Mouse (Mus musculus): ENCODE measurements at regions not wholly inside any gene's neighbourhood (a gene's known extent, or its start where the extent isn't known, plus 50 kb on each side); places are given as distances from the start of the nearest gene placed in this dataset.

- WGBS, result 88% methylated on average over 1 of the region's 1 CpGs
- H3K9ac ChIP-seq (ENCODE audit: low read depth, low read length), result no peak overlapping the region
- no peak overlapping the region for H3K27ac ChIP-seq (ENCODE audit: low read depth, low read length)
- H3K27me3 ChIP-seq (ENCODE audit: control insufficient read depth, insufficient read depth, low read length), result no peaks in the 10 kb centered on the region
- H3K36me3 ChIP-seq (ENCODE audit: control insufficient read depth, insufficient read depth, low read length), result no peaks in the 10 kb centered on the region
- H3K4me3 ChIP-seq (ENCODE audit: low read depth, low read length), result no peak overlapping the region
- DNase-seq (ENCODE audit: low spot score) (no peak), ATAC-seq (ENCODE audit: low FRiP score) (no peak)
- no peaks in the 10 kb centered on the region for H3K4me1 ChIP-seq (replicated peaks; ENCODE audit: control insufficient read depth, insufficient read depth, low read length)
- H3K4me2 ChIP-seq (replicated peaks; ENCODE audit: low read depth, low read length), result no peak overlapping the region
- no peaks in the 10 kb centered on the region for H3K9me3 ChIP-seq (ENCODE audit: control insufficient read depth, low read length)
These were observed 1732.6 kb upstream of the Gm6569 start for GRCm38 (mm10) chr15:72101730-72102129.

GRCm38 (mm10) chr15:72105830-72106413 lies 1728.4 kb upstream of the Gm6569 start:
- DNase-seq (ENCODE audit: low spot score) (peak; percentile 11), ATAC-seq (ENCODE audit: low FRiP score) (peak; percentile 74)
- 61% methylated on average over 4 of the region's 4 CpGs for WGBS
- H3K27me3 ChIP-seq (ENCODE audit: control insufficient read depth, insufficient read depth, low read length), result no peaks in the 10 kb centered on the region
- no peak overlapping the region for H3K4me2 ChIP-seq (replicated peaks; ENCODE audit: low read depth, low read length)
- H3K9me3 ChIP-seq (ENCODE audit: control insufficient read depth, low read length), result no peaks in the 10 kb centered on the region
- no peak overlapping the region for H3K9ac ChIP-seq (ENCODE audit: low read depth, low read length)
- no peak overlapping the region for H3K4me3 ChIP-seq (ENCODE audit: low read depth, low read length)
- H3K36me3 ChIP-seq (ENCODE audit: control insufficient read depth, insufficient read depth, low read length), result no peaks in the 10 kb centered on the region
- no peaks in the 10 kb centered on the region for H3K4me1 ChIP-seq (replicated peaks; ENCODE audit: control insufficient read depth, insufficient read depth, low read length)
- H3K27ac ChIP-seq (ENCODE audit: low read depth, low read length), result no peak overlapping the region

- no peak for ATAC-seq (ENCODE audit: low FRiP score)
- Histone ChIP-seq H3K4me2 (replicated peaks; ENCODE audit: low read depth, low read length) (no peak overlapping the region), H3K4me3 (ENCODE audit: low read depth, low read length) (no peak overlapping the region), H3K4me1 (replicated peaks; ENCODE audit: control insufficient read depth, insufficient read depth, low read length) (no peaks in the 10 kb centered on the region), H3K9ac (ENCODE audit: low read depth, low read length) (no peak overlapping the region), H3K36me3 (ENCODE audit: control insufficient read depth, insufficient read depth, low read length) (no peaks in the 10 kb centered on the region), H3K9me3 (ENCODE audit: control insufficient read depth, low read length) (no peaks in the 10 kb centered on the region), H3K27ac (ENCODE audit: low read depth, low read length) (no peak overlapping the region), H3K27me3 (ENCODE audit: control insufficient read depth, insufficient read depth, low read length) (no peaks in the 10 kb centered on the region)
- 92% methylated on average over 1 of the region's 1 CpGs for WGBS
- DNase-seq (ENCODE audit: low spot score), result no peak
These were observed 1723.8 kb upstream of the Gm6569 start for GRCm38 (mm10) chr15:72110520-72110919.

- no peak overlapping the region for H3K9ac ChIP-seq (ENCODE audit: low read depth, low read length)
- H3K4me3 ChIP-seq (ENCODE audit: low read depth, low read length), result no peak overlapping the region
- WGBS, result 88% methylated on average over 4 of the region's 4 CpGs
- H3K9me3 ChIP-seq (ENCODE audit: control insufficient read depth, low read length), result no peaks in the 10 kb centered on the region
- DNase-seq (ENCODE audit: low spot score) (no peak), ATAC-seq (ENCODE audit: low FRiP score) (no peak)
- no peaks in the 10 kb centered on the region for H3K4me1 ChIP-seq (replicated peaks; ENCODE audit: control insufficient read depth, insufficient read depth, low read length)
- H3K27me3 ChIP-seq (ENCODE audit: control insufficient read depth, insufficient read depth, low read length), result no peaks in the 10 kb centered on the region
- H3K4me2 ChIP-seq (replicated peaks; ENCODE audit: low read depth, low read length), result no peak overlapping the region
- H3K27ac ChIP-seq (ENCODE audit: low read depth, low read length), result no peak overlapping the region
- H3K36me3 ChIP-seq (ENCODE audit: control insufficient read depth, insufficient read depth, low read length), result no peaks in the 10 kb centered on the region
These were observed 1717.6 kb upstream of the Gm6569 start for GRCm38 (mm10) chr15:72116772-72117171.

GRCm38 (mm10) chr15:72134226-72134625 lies 1700.1 kb upstream of the Gm6569 start:
- Histone ChIP-seq H3K9ac (ENCODE audit: low read depth, low read length) (no peak overlapping the region), H3K36me3 (ENCODE audit: control insufficient read depth, insufficient read depth, low read length) (no peaks in the 10 kb centered on the region), H3K9me3 (ENCODE audit: control insufficient read depth, low read length) (no peaks in the 10 kb centered on the region), H3K27me3 (ENCODE audit: control insufficient read depth, insufficient read depth, low read length) (no peaks in the 10 kb centered on the region), H3K4me3 (ENCODE audit: low read depth, low read length) (no peak overlapping the region), H3K4me2 (replicated peaks; ENCODE audit: low read depth, low read length) (no peak overlapping the region), H3K4me1 (replicated peaks; ENCODE audit: control insufficient read depth, insufficient read depth, low read length) (no peaks in the 10 kb centered on the region), H3K27ac (ENCODE audit: low read depth, low read length) (no peak overlapping the region)
- no peak for DNase-seq (ENCODE audit: low spot score)
- 85% methylated on average over 8 of the region's 8 CpGs for WGBS
- no peak for ATAC-seq (ENCODE audit: low FRiP score)

- Histone ChIP-seq H3K27me3 (ENCODE audit: control insufficient read depth, insufficient read depth, low read length) (no peaks in the 10 kb centered on the region), H3K9me3 (ENCODE audit: control insufficient read depth, low read length) (no peaks in the 10 kb centered on the region), H3K9ac (ENCODE audit: low read depth, low read length) (no peak overlapping the region), H3K4me2 (replicated peaks; ENCODE audit: low read depth, low read length) (no peak overlapping the region), H3K36me3 (ENCODE audit: control insufficient read depth, insufficient read depth, low read length) (no peaks in the 10 kb centered on the region), H3K4me1 (replicated peaks; ENCODE audit: control insufficient read depth, insufficient read depth, low read length) (no peaks in the 10 kb centered on the region), H3K27ac (ENCODE audit: low read depth, low read length) (no peak overlapping the region), H3K4me3 (ENCODE audit: low read depth, low read length) (no peak overlapping the region)
- 86% methylated on average over 4 of the region's 4 CpGs for WGBS
- DNase-seq (ENCODE audit: low spot score) (no peak), ATAC-seq (ENCODE audit: low FRiP score) (no peak)
These were observed 1698.3 kb upstream of the Gm6569 start for GRCm38 (mm10) chr15:72135992-72136617.

GRCm38 (mm10) chr15:72140122-72140521 lies 1694.2 kb upstream of the Gm6569 start:
- WGBS, result 89% methylated on average over 2 of the region's 2 CpGs
- H3K4me2 ChIP-seq (replicated peaks; ENCODE audit: low read depth, low read length), result no peak overlapping the region
- no peak for DNase-seq (ENCODE audit: low spot score)
- H3K9ac ChIP-seq (ENCODE audit: low read depth, low read length), result no peak overlapping the region
- H3K9me3 ChIP-seq (ENCODE audit: control insufficient read depth, low read length), result no peaks in the 10 kb centered on the region
- no peaks in the 10 kb centered on the region for H3K4me1 ChIP-seq (replicated peaks; ENCODE audit: control insufficient read depth, insufficient read depth, low read length)
- no peak for ATAC-seq (ENCODE audit: low FRiP score)
- no peaks in the 10 kb centered on the region for H3K36me3 ChIP-seq (ENCODE audit: control insufficient read depth, insufficient read depth, low read length)
- H3K4me3 ChIP-seq (ENCODE audit: low read depth, low read length), result no peak overlapping the region
- no peaks in the 10 kb centered on the region for H3K27me3 ChIP-seq (ENCODE audit: control insufficient read depth, insufficient read depth, low read length)
- no peak overlapping the region for H3K27ac ChIP-seq (ENCODE audit: low read depth, low read length)

- Histone ChIP-seq H3K4me3 (ENCODE audit: low read depth, low read length) (no peak overlapping the region), H3K4me2 (replicated peaks; ENCODE audit: low read depth, low read length) (no peak overlapping the region), H3K27me3 (ENCODE audit: control insufficient read depth, insufficient read depth, low read length) (no peaks in the 10 kb centered on the region), H3K4me1 (replicated peaks; ENCODE audit: control insufficient read depth, insufficient read depth, low read length) (no peaks in the 10 kb centered on the region), H3K9ac (ENCODE audit: low read depth, low read length) (no peak overlapping the region), H3K36me3 (ENCODE audit: control insufficient read depth, insufficient read depth, low read length) (no peaks in the 10 kb centered on the region), H3K9me3 (ENCODE audit: control insufficient read depth, low read length) (no peaks in the 10 kb centered on the region), H3K27ac (ENCODE audit: low read depth, low read length) (no peak overlapping the region)
- ATAC-seq (ENCODE audit: low FRiP score) (no peak), DNase-seq (ENCODE audit: low spot score) (no peak)
- 87% methylated on average over 6 of the region's 6 CpGs for WGBS
These were observed 1683.8 kb upstream of the Gm6569 start for GRCm38 (mm10) chr15:72150581-72150980.

- H3K9me3 ChIP-seq (ENCODE audit: control insufficient read depth, low read length), result no peaks in the 10 kb centered on the region
- DNase-seq (ENCODE audit: low spot score), result no peak
- H3K4me2 ChIP-seq (replicated peaks; ENCODE audit: low read depth, low read length), result no peak overlapping the region
- 58% methylated on average over 3 of the region's 3 CpGs for WGBS
- H3K27me3 ChIP-seq (ENCODE audit: control insufficient read depth, insufficient read depth, low read length), result no peaks in the 10 kb centered on the region
- H3K4me3 ChIP-seq (ENCODE audit: low read depth, low read length), result no peak overlapping the region
- ATAC-seq (ENCODE audit: low FRiP score), result no peak
- no peak overlapping the region for H3K27ac ChIP-seq (ENCODE audit: low read depth, low read length)
- no peaks in the 10 kb centered on the region for H3K4me1 ChIP-seq (replicated peaks; ENCODE audit: control insufficient read depth, insufficient read depth, low read length)
- no peaks in the 10 kb centered on the region for H3K36me3 ChIP-seq (ENCODE audit: control insufficient read depth, insufficient read depth, low read length)
- H3K9ac ChIP-seq (ENCODE audit: low read depth, low read length), result no peak overlapping the region
These were observed 1675.9 kb upstream of the Gm6569 start for GRCm38 (mm10) chr15:72158505-72158904.
